ENCODE assay signal across 11 mouse cellular contexts in genomic region chr1:89041290-89041689, GRCm38 (mm10). TPM values are rescaled to one million over a fixed set of nuclear protein-coding genes. Genes with fewer than 3 reads are reported as not detected.
DNase-seq lines count a peak whose midpoint lies in the region; ATAC-seq and TF ChIP-seq lines count a peak whose summit lies in the region.
"Had no signal": no experiment of that assay in that cellular context is flagged by ENCODE, and none has a peak within 500 bp of the region (broad histone marks: within the 10 kb centered on the region; RNA-seq: fewer than 3 reads in every experiment).

No protein-coding gene starts in this region.

- H3K9me3 ChIP-seq in heart, embryonic 15.5 days (replicated peaks) = no peaks in the 10 kb centered on the region
- no peaks in the 10 kb centered on the region for H3K9me3 ChIP-seq in liver, postnatal 0 days (ENCODE audit: low read length)
- H3K9me3 ChIP-seq: liver, embryonic 15.5 days had no signal

- TF ChIP-seq CTCF in liver, postnatal 0 days (IDR thresholded peaks at IDR 0.05; ENCODE audit: low read depth) = no peak
- no peak for TF ChIP-seq CTCF in layer of hippocampus, adult 2 months (conservative IDR thresholded peaks at IDR 0.05)

- no peak overlapping the region for H3K4me2 ChIP-seq in heart, embryonic 15.5 days
- H3K4me2 ChIP-seq in liver, postnatal 0 days (ENCODE audit: low read depth, low read length) = no peak overlapping the region
- H3K4me2 ChIP-seq: liver, embryonic 15.5 days had no signal

- DNase-seq in ovary, postnatal 14 days (ENCODE audit: low spot score) = peak; percentile 13
- no peak for DNase-seq in ovary, adult 18-20 months (ENCODE audit: low spot score)
- DNase-seq in kidney, postnatal 25 days = peak; percentile 18 to 54
- DNase-seq in liver, postnatal 0 days = no peak
- no peak for DNase-seq in retina, postnatal 1 day
- DNase-seq in layer of hippocampus, adult 2 months (ENCODE audit: low spot score in 2 of 2) = no peak
- DNase-seq: right cerebral cortex, postnatal 4 days; thymus, postnatal 25 days had no signal

- H3K4me3 ChIP-seq in heart, embryonic 15.5 days = no peak overlapping the region
- no peak overlapping the region for H3K4me3 ChIP-seq in liver, postnatal 0 days (ENCODE audit: low read depth, low read length)
- no peak overlapping the region for H3K4me3 ChIP-seq in layer of hippocampus, adult 2 months
- H3K4me3 ChIP-seq: liver, embryonic 15.5 days had no signal

- H3K4me1 ChIP-seq in heart, embryonic 15.5 days (replicated peaks) = 0 out of 2 replicates have a peak, but pooled peaks cover 5% of the 10 kb centered on the region
- H3K4me1 ChIP-seq in liver, postnatal 0 days (ENCODE audit: insufficient read depth) = 0 out of 2 replicates have a peak, but pooled peaks cover 2% of the 10 kb centered on the region
- H3K4me1 ChIP-seq: liver, embryonic 15.5 days had no signal

- no peaks in the 10 kb centered on the region for H3K27me3 ChIP-seq in heart, embryonic 15.5 days
- no peaks in the 10 kb centered on the region for H3K27me3 ChIP-seq in liver, postnatal 0 days (ENCODE audit: insufficient read depth, low read length)
- H3K27me3 ChIP-seq: liver, embryonic 15.5 days had no signal

- no peak overlapping the region for H3K9ac ChIP-seq in heart, embryonic 15.5 days
- no peak overlapping the region for H3K9ac ChIP-seq in liver, postnatal 0 days (replicated peaks)
- H3K9ac ChIP-seq: liver, embryonic 15.5 days had no signal

- 41% methylated on average over 5 of the region's 5 CpGs for WGBS in heart, embryonic 15.5 days
- 52% methylated on average over 5 of the region's 5 CpGs for WGBS in liver, postnatal 0 days (ENCODE audit: insufficient replicate concordance)

- no peak for TF ChIP-seq EP300 in liver, postnatal 0 days (IDR thresholded peaks at IDR 0.05; ENCODE audit: low read depth)

- no peaks in the 10 kb centered on the region for H3K36me3 ChIP-seq in heart, embryonic 15.5 days
- H3K36me3 ChIP-seq in liver, postnatal 0 days (replicated peaks; ENCODE audit: insufficient read depth, low read length) = no peaks in the 10 kb centered on the region
- H3K36me3 ChIP-seq: liver, embryonic 15.5 days had no signal

- peak; percentile 47; the same call in 1 of the 2 replicates for ATAC-seq in heart, embryonic 15.5 days (replicated peaks; ENCODE audit: insufficient number of reproducible peaks, insufficient read depth, low FRiP score, low read depth)
- ATAC-seq in liver, postnatal 0 days = no peak

- H3K27ac ChIP-seq in heart, embryonic 15.5 days = peak overlapping the region; percentile 66
- H3K27ac ChIP-seq in liver, postnatal 0 days (ENCODE audit: low read depth) = no peak overlapping the region
- H3K27ac ChIP-seq in layer of hippocampus, adult 2 months = no peak overlapping the region
- H3K27ac ChIP-seq: liver, embryonic 15.5 days had no signal

RNA-seq across cellular contexts. Expression of gene Sh3bp4, which starts 28.9 kb away (rescaled TPM):
- polyA plus RNA-seq in heart, embryonic 15.5 days (2015; fragmentation: Nextera tagmentation; extraction: Ambion mirVana) = 21.2 and 21.7 TPM in 2 replicates
- 0.60 and 0.70 TPM in 2 replicates for polyA plus RNA-seq in liver, postnatal 0 days (2015; fragmentation: Nextera tagmentation; extraction: Ambion mirVana)
- total RNA-seq in layer of hippocampus, adult 2 months (2021) = 10 to 100 TPM; 21.9 to 24.8 TPM
- total RNA-seq: MEL had no signal

Comparison
In these comparisons a context has a peak if more than half of its experiments do, and no peak if none do; other contexts are left out.
1. DNase-seq: peak in ovary, postnatal 14 days (single experiment) and kidney, postnatal 25 days (2 of 2); none in ovary, adult 18-20 months (single experiment), liver, postnatal 0 days (single experiment), retina, postnatal 1 day (single experiment) and layer of hippocampus, adult 2 months (0 of 2).
2. RNA of gene Sh3bp4, which starts 28.9 kb away (polyA plus RNA-seq): 21.2 to 21.7 TPM in heart, embryonic 15.5 days; 0.60 to 0.70 TPM in liver, postnatal 0 days; every median in the first group is over 10 times any median in the second.